17 mouse cellular contexts compared by ENCODE assay signal in genomic region chr4:137033115-137033887, GRCm38 (mm10). TPM values are rescaled to one million over a fixed set of nuclear protein-coding genes. Genes with fewer than 3 reads are reported as not detected.
DNase-seq lines count a peak whose midpoint lies in the region; ATAC-seq and TF ChIP-seq lines count a peak whose summit lies in the region.
"Had no signal": no experiment of that assay in that cellular context is flagged by ENCODE, and none has a peak within 500 bp of the region (broad histone marks: within the 10 kb centered on the region; RNA-seq: fewer than 3 reads in every experiment).

No protein-coding gene starts in this region.

- no peak for TF ChIP-seq POLR2A in limb, embryonic 14.5 days (IDR thresholded peaks at IDR 0.05; ENCODE audit: borderline replicate concordance, extremely low read depth, insufficient read depth, insufficient read length)

- DNase-seq in kidney, adult 9 months: peak; percentile 45
- no peak for DNase-seq in kidney, postnatal 14 days
- DNase-seq in midbrain, embryonic 11.5 days (ENCODE audit: low spot score, missing footprints): peak; percentile 75
- no peak for DNase-seq in midbrain, embryonic 14.5 days
- DNase-seq in limb, embryonic 14.5 days (ENCODE audit: low spot score): peak; percentile 78
- DNase-seq in thymus, postnatal 10 days (ENCODE audit: low spot score in 2 of 2): no peak
- no peak for DNase-seq in frontal cortex, adult 2 months (ENCODE audit: extremely low spot score in 1 of 2, low spot score in 1 of 2)
- DNase-seq: adrenal gland, adult 8-10 months; cerebellum, adult 9-11 months; heart, adult 11 months; right cerebral cortex, postnatal 25 days; thymus, postnatal 36 days had no signal

- H3K4me1 ChIP-seq in midbrain, embryonic 11.5 days (ENCODE audit: control insufficient read depth, insufficient read depth, low read length): peaks cover 5% of the 10 kb centered on the region
- H3K4me1 ChIP-seq in midbrain, embryonic 14.5 days (ENCODE audit: control insufficient read depth, insufficient read depth, low read length): peaks cover 17% of the 10 kb centered on the region
- peaks cover 18% of the 10 kb centered on the region for H3K4me1 ChIP-seq in limb, embryonic 14.5 days (ENCODE audit: control insufficient read depth, insufficient read depth, low read length)

- H3K9ac ChIP-seq in midbrain, embryonic 11.5 days (ENCODE audit: low read length): no peak overlapping the region
- H3K9ac ChIP-seq in midbrain, embryonic 14.5 days (replicated peaks; ENCODE audit: low read length): no peak overlapping the region
- no peak overlapping the region for H3K9ac ChIP-seq in limb, embryonic 14.5 days (ENCODE audit: low read depth, low read length, severe bottlenecking)
- H3K9ac ChIP-seq: liver, embryonic 14.5 days; midbrain, embryonic 13.5 days; neural tube, embryonic 12.5 days had no signal

- H3K27me3 ChIP-seq in midbrain, embryonic 11.5 days (ENCODE audit: control insufficient read depth, insufficient read depth, low read length): no peaks in the 10 kb centered on the region
- no peaks in the 10 kb centered on the region for H3K27me3 ChIP-seq in midbrain, embryonic 14.5 days (ENCODE audit: control insufficient read depth, insufficient read depth, low read length)
- no peaks in the 10 kb centered on the region for H3K27me3 ChIP-seq in limb, embryonic 14.5 days (ENCODE audit: control insufficient read depth, insufficient read depth, low read length)
- H3K27me3 ChIP-seq: midbrain, embryonic 13.5 days; neural tube, embryonic 12.5 days; Patski had no signal

- H3K27ac ChIP-seq in midbrain, embryonic 11.5 days (ENCODE audit: low read depth, low read length): no peak overlapping the region
- H3K27ac ChIP-seq in midbrain, embryonic 14.5 days (replicated peaks; ENCODE audit: low read depth, low read length): no peak overlapping the region
- H3K27ac ChIP-seq in limb, embryonic 14.5 days (replicated peaks; ENCODE audit: low read depth, low read length): no peak overlapping the region
- H3K27ac ChIP-seq: forebrain, embryonic 10.5 days; liver, embryonic 14.5 days; midbrain, embryonic 13.5 days; neural tube, embryonic 12.5 days had no signal

- 53% methylated on average over 7 of the region's 7 CpGs for WGBS in midbrain, embryonic 11.5 days
- WGBS in midbrain, embryonic 14.5 days: 56% methylated on average over 7 of the region's 7 CpGs
- 29% methylated on average over 7 of the region's 7 CpGs for WGBS in limb, embryonic 14.5 days

- no peak for ATAC-seq in midbrain, embryonic 11.5 days (ENCODE audit: low FRiP score)
- ATAC-seq in midbrain, embryonic 14.5 days (ENCODE audit: low FRiP score, low TSS enrichment): no peak
- ATAC-seq in limb, embryonic 14.5 days (ENCODE audit: low FRiP score, low read depth): peak; percentile 60
- ATAC-seq: midbrain, embryonic 13.5 days; Patski had no signal

- no peak overlapping the region for H3K4me2 ChIP-seq in midbrain, embryonic 11.5 days
- H3K4me2 ChIP-seq in midbrain, embryonic 14.5 days (ENCODE audit: low read length): no peak overlapping the region
- H3K4me2 ChIP-seq in limb, embryonic 14.5 days (replicated peaks; ENCODE audit: low read depth, low read length, severe bottlenecking): no peak overlapping the region
- H3K4me2 ChIP-seq: midbrain, embryonic 13.5 days; neural tube, embryonic 12.5 days had no signal

- no peaks in the 10 kb centered on the region for H3K36me3 ChIP-seq in midbrain, embryonic 11.5 days (ENCODE audit: control insufficient read depth, insufficient read depth, low read length)
- no peaks in the 10 kb centered on the region for H3K36me3 ChIP-seq in midbrain, embryonic 14.5 days (ENCODE audit: control insufficient read depth, insufficient read depth, low read length)
- no peaks in the 10 kb centered on the region for H3K36me3 ChIP-seq in limb, embryonic 14.5 days (ENCODE audit: control insufficient read depth, insufficient read depth, low read length)
- H3K36me3 ChIP-seq: forebrain, embryonic 10.5 days; midbrain, embryonic 13.5 days; neural tube, embryonic 12.5 days had no signal

- no peak overlapping the region for H3K4me3 ChIP-seq in midbrain, embryonic 11.5 days (ENCODE audit: low read depth, low read length)
- no peak overlapping the region for H3K4me3 ChIP-seq in midbrain, embryonic 14.5 days (replicated peaks; ENCODE audit: low read depth, low read length)
- no peak overlapping the region for H3K4me3 ChIP-seq in limb, embryonic 14.5 days (replicated peaks; ENCODE audit: low read length)
- H3K4me3 ChIP-seq: forebrain, embryonic 10.5 days; midbrain, embryonic 13.5 days; neural tube, embryonic 12.5 days had no signal

- no peaks in the 10 kb centered on the region for H3K9me3 ChIP-seq in midbrain, embryonic 11.5 days (ENCODE audit: control insufficient read depth, low read length)
- no peaks in the 10 kb centered on the region for H3K9me3 ChIP-seq in midbrain, embryonic 14.5 days (ENCODE audit: control insufficient read depth, low read length)
- H3K9me3 ChIP-seq in limb, embryonic 14.5 days (ENCODE audit: control insufficient read depth, low read length): no peaks in the 10 kb centered on the region
- H3K9me3 ChIP-seq: forebrain, embryonic 10.5 days; midbrain, embryonic 13.5 days; neural tube, embryonic 12.5 days had no signal

RNA-seq across cellular contexts. Expression of gene Zbtb40, which starts 15.3 kb away (rescaled TPM):
- 3.4 and 4.2 TPM in 2 replicates for polyA plus RNA-seq in midbrain, embryonic 11.5 days (2014; fragmentation: Nextera tagmentation; extraction: Ambion mirVana)
- polyA plus RNA-seq in midbrain, embryonic 14.5 days (2014; fragmentation: Nextera tagmentation; extraction: Ambion mirVana): 3.4 and 4.3 TPM in 2 replicates
- 7.5 and 12.0 TPM in 2 replicates for polyA plus RNA-seq in limb, embryonic 14.5 days (2012; rRNA removed)
- polyA plus RNA-seq in limb, embryonic 14.5 days (2014; fragmentation: Nextera tagmentation; extraction: Ambion mirVana): 5.0 TPM in 2 replicates
- 7.4 and 7.5 TPM in 2 replicates for polyA plus RNA-seq in frontal cortex, adult 2 months (2012; rRNA removed)

Comparison
In these comparisons a context has a peak if more than half of its experiments do, and no peak if none do; other contexts are left out.
1. DNase-seq: peak in kidney, adult 9 months (single experiment), midbrain, embryonic 11.5 days (single experiment) and limb, embryonic 14.5 days (single experiment); none in kidney, postnatal 14 days (single experiment), midbrain, embryonic 14.5 days (single experiment), thymus, postnatal 10 days (0 of 2) and frontal cortex, adult 2 months (0 of 2).